Mouse (Mus musculus): ENCODE results near the gene Anln. TPM values are rescaled to one million over a fixed set of nuclear protein-coding genes. Genes with fewer than 3 reads are reported as not detected.
A peak's percentile ranks its signal among the peaks of the same experiment; 100 is the strongest.
"Not testable (repeated sequence)": the region's sequence is repeated elsewhere in the genome, so short reads cannot be mapped to it uniquely, and the experiment has no call there.

Anln gene
- 1 to 10 TPM; 2.6 to 2.8 TPM for polyA plus RNA-seq (2017; shearing (Covaris generic))

- peak; percentile 90 for ATAC-seq
Observed at GRCm38 (mm10) chr9:22389021-22389476, at the start of gene Anln. Anln (minus strand) TSS chr9:22389188.

- ATAC-seq = no peak
Observed at GRCm38 (mm10) chr9:22434101-22434500, 45.1 kb upstream of the Anln start.

- no peak for ATAC-seq
Observed at GRCm38 (mm10) chr9:22433221-22433620, 44.2 kb upstream of the Anln start.

- ATAC-seq = no peak
Observed at GRCm38 (mm10) chr9:22430315-22430840, 41.4 kb upstream of the Anln start.

- peak; percentile 36 for ATAC-seq
Observed at GRCm38 (mm10) chr9:22429533-22430241, 40.7 kb upstream of the Anln start.

GRCm38 (mm10) chr9:22428666-22429410, 39.9 kb upstream of the Anln start:
- no peak for ATAC-seq

- no peak for ATAC-seq
Observed at GRCm38 (mm10) chr9:22428028-22428665, 39.2 kb upstream of the Anln start.

GRCm38 (mm10) chr9:22424719-22425118, 35.7 kb upstream of the Anln start:
- ATAC-seq = no peak

GRCm38 (mm10) chr9:22424196-22424595, 35.2 kb upstream of the Anln start:
- ATAC-seq = no peak

GRCm38 (mm10) chr9:22423507-22423906, 34.5 kb upstream of the Anln start:
- ATAC-seq = no peak

- no peak for ATAC-seq
Observed at GRCm38 (mm10) chr9:22422559-22422958, 33.6 kb upstream of the Anln start.

GRCm38 (mm10) chr9:22420491-22420890, 31.5 kb upstream of the Anln start:
- ATAC-seq = no peak

GRCm38 (mm10) chr9:22419877-22420276, 30.9 kb upstream of the Anln start:
- ATAC-seq = no peak

GRCm38 (mm10) chr9:22417547-22417946, 28.6 kb upstream of the Anln start:
- no peak for ATAC-seq

- ATAC-seq = no peak
Observed at GRCm38 (mm10) chr9:22416187-22416586, 27.2 kb upstream of the Anln start.

- peak; percentile 97 for ATAC-seq
Observed at GRCm38 (mm10) chr9:22411002-22411857, 22.2 kb upstream of the Anln start, which contains the start of gene 9530077C05Rik. 9530077C05Rik (plus strand) TSS chr9:22411513.

GRCm38 (mm10) chr9:22409501-22409900, 20.5 kb upstream of the Anln start:
- no peak for ATAC-seq

GRCm38 (mm10) chr9:22408344-22408743, 19.4 kb upstream of the Anln start:
- ATAC-seq = not testable (repeated sequence)

- not testable (repeated sequence) for ATAC-seq
Observed at GRCm38 (mm10) chr9:22407633-22408032, 18.6 kb upstream of the Anln start.

GRCm38 (mm10) chr9:22405414-22405813, 16.4 kb upstream of the Anln start:
- no peak for ATAC-seq

GRCm38 (mm10) chr9:22403501-22403900, 14.5 kb upstream of the Anln start:
- not testable (repeated sequence) for ATAC-seq

- ATAC-seq = no peak
Observed at GRCm38 (mm10) chr9:22402976-22403375, 14.0 kb upstream of the Anln start.

Data from activated CD4-positive, CD25-positive, alpha-beta regulatory T cell, adult 4 months (primary cell).